20 mouse cellular contexts compared by ENCODE assay signal in genomic region chr19:15330155-15330554, GRCm38 (mm10).
DNase-seq lines count a peak whose midpoint lies in the region; ATAC-seq and TF ChIP-seq lines count a peak whose summit lies in the region.
"Had no signal": no experiment of that assay in that cellular context is flagged by ENCODE, and none has a peak within 500 bp of the region (broad histone marks: within the 10 kb centered on the region; RNA-seq: fewer than 3 reads in every experiment).

No protein-coding gene starts in this region.

- H3K36me3 ChIP-seq in forebrain, postnatal 0 days (ENCODE audit: insufficient read depth): no peaks in the 10 kb centered on the region
- H3K36me3 ChIP-seq in forebrain, embryonic 12.5 days (replicated peaks): no peaks in the 10 kb centered on the region
- no peaks in the 10 kb centered on the region for H3K36me3 ChIP-seq in stomach, postnatal 0 days (ENCODE audit: control insufficient read depth, insufficient read depth, low read length)
- H3K36me3 ChIP-seq: hindbrain, embryonic 10.5 days; kidney, embryonic 15.5 days; lung, embryonic 15.5 days; neural tube, embryonic 12.5 days; stomach, embryonic 15.5 days had no signal

- 63% methylated on average over 3 of the region's 3 CpGs for WGBS in forebrain, postnatal 0 days
- 86% methylated on average over 3 of the region's 3 CpGs for WGBS in forebrain, embryonic 12.5 days
- WGBS in stomach, postnatal 0 days: 81% methylated on average over 3 of the region's 3 CpGs

- H3K27ac ChIP-seq in forebrain, postnatal 0 days (ENCODE audit: low read depth, low read length): no peak overlapping the region
- H3K27ac ChIP-seq in forebrain, embryonic 12.5 days: no peak overlapping the region
- H3K27ac ChIP-seq in stomach, postnatal 0 days (replicated peaks): no peak overlapping the region
- H3K27ac ChIP-seq: hindbrain, embryonic 10.5 days; kidney, embryonic 15.5 days; lung, embryonic 15.5 days; neural tube, embryonic 12.5 days; stomach, embryonic 15.5 days had no signal

- H3K4me1 ChIP-seq in forebrain, postnatal 0 days (ENCODE audit: insufficient read depth): no peaks in the 10 kb centered on the region
- H3K4me1 ChIP-seq in forebrain, embryonic 12.5 days: 0 out of 2 replicates have a peak, but pooled peaks cover under 1% of the 10 kb centered on the region
- H3K4me1 ChIP-seq in stomach, postnatal 0 days (replicated peaks; ENCODE audit: control insufficient read depth, insufficient read depth): no peaks in the 10 kb centered on the region
- H3K4me1 ChIP-seq: hindbrain, embryonic 10.5 days; kidney, embryonic 15.5 days; lung, embryonic 15.5 days; neural tube, embryonic 12.5 days; stomach, embryonic 15.5 days had no signal

- 0 out of 2 replicates have a peak, but pooled peaks cover 4% of the 10 kb centered on the region for H3K27me3 ChIP-seq in forebrain, postnatal 0 days (ENCODE audit: insufficient read depth, low read length)
- 0 out of 2 replicates have a peak, but pooled peaks cover 3% of the 10 kb centered on the region for H3K27me3 ChIP-seq in forebrain, embryonic 12.5 days
- H3K27me3 ChIP-seq in stomach, postnatal 0 days (ENCODE audit: control insufficient read depth, insufficient read depth, low read length): no peaks in the 10 kb centered on the region
- H3K27me3 ChIP-seq: lung, embryonic 15.5 days; stomach, embryonic 15.5 days had no signal

- peak; percentile 10 for DNase-seq in forebrain, postnatal 0 days
- DNase-seq in left cerebral cortex, adult 9 months (ENCODE audit: low spot score in 2 of 2): peak; percentile 14 to 64
- DNase-seq in left cerebral cortex, postnatal 10 days (ENCODE audit: extremely low spot score in 1 of 2, low spot score in 2 of 2): no peak
- DNase-seq in left cerebral cortex, postnatal 14 days (ENCODE audit: low spot score in 2 of 2): peak; percentile 3 to 9
- DNase-seq in telencephalon, adult 2 months (ENCODE audit: low read depth, low spot score): peak; percentile 51
- no peak for DNase-seq in stomach, postnatal 0 days (ENCODE audit: low spot score)
- DNase-seq: cerebellum, adult 11-12 months; embryo, embryonic 11 days; gastrocnemius, postnatal 36 days; spleen, adult 18-20 months; thymus, postnatal 36 days had no signal

- H3K4me2 ChIP-seq in forebrain, postnatal 0 days (ENCODE audit: low read depth): no peak overlapping the region
- no peak overlapping the region for H3K4me2 ChIP-seq in forebrain, embryonic 12.5 days
- H3K4me2 ChIP-seq in stomach, postnatal 0 days (replicated peaks; ENCODE audit: low read depth): no peak overlapping the region
- H3K4me2 ChIP-seq: kidney, embryonic 15.5 days; lung, embryonic 15.5 days; neural tube, embryonic 12.5 days; stomach, embryonic 15.5 days had no signal

- no peak for TF ChIP-seq EP300 in stomach, postnatal 0 days (optimal IDR thresholded peaks at IDR 0.05)

- H3K9ac ChIP-seq in forebrain, postnatal 0 days: no peak overlapping the region
- no peak overlapping the region for H3K9ac ChIP-seq in forebrain, embryonic 12.5 days
- no peak overlapping the region for H3K9ac ChIP-seq in stomach, postnatal 0 days (ENCODE audit: low read length)
- H3K9ac ChIP-seq: kidney, embryonic 15.5 days; lung, embryonic 15.5 days; neural tube, embryonic 12.5 days; stomach, embryonic 15.5 days had no signal

- intact Hi-C loops in left cerebral cortex, postnatal 10 days (cut with DNase I): no loop called here
- intact Hi-C loops in left cerebral cortex, postnatal 14 days (cut with DNase I): no loop called here

- no peaks in the 10 kb centered on the region for H3K9me3 ChIP-seq in forebrain, postnatal 0 days (ENCODE audit: low read length)
- no peaks in the 10 kb centered on the region for H3K9me3 ChIP-seq in forebrain, embryonic 12.5 days
- no peaks in the 10 kb centered on the region for H3K9me3 ChIP-seq in stomach, postnatal 0 days (ENCODE audit: control insufficient read depth, low read length)
- H3K9me3 ChIP-seq: hindbrain, embryonic 10.5 days; kidney, embryonic 15.5 days; lung, embryonic 15.5 days; neural tube, embryonic 12.5 days; stomach, embryonic 15.5 days had no signal

- H3K4me3 ChIP-seq in forebrain, postnatal 0 days (ENCODE audit: low read depth, low read length): no peak overlapping the region
- no peak overlapping the region for H3K4me3 ChIP-seq in forebrain, embryonic 12.5 days (replicated peaks)
- no peak overlapping the region for H3K4me3 ChIP-seq in stomach, postnatal 0 days (ENCODE audit: low read depth, low read length)
- H3K4me3 ChIP-seq: erythroblast, embryonic 14.5 days; hindbrain, embryonic 10.5 days; kidney, embryonic 15.5 days; lung, embryonic 15.5 days; neural tube, embryonic 12.5 days; stomach, embryonic 15.5 days had no signal

- no peak for ATAC-seq in forebrain, postnatal 0 days
- no peak for ATAC-seq in forebrain, embryonic 12.5 days (ENCODE audit: low FRiP score)
- no peak for ATAC-seq in stomach, postnatal 0 days (ENCODE audit: low FRiP score, low TSS enrichment)
- ATAC-seq: forebrain, embryonic 16.5 days; midbrain, embryonic 16.5 days had no signal

- TF ChIP-seq CTCF in forebrain, postnatal 0 days (IDR thresholded peaks at IDR 0.05; ENCODE audit: low read depth): no peak
- no peak for TF ChIP-seq CTCF in stomach, postnatal 0 days (IDR thresholded peaks at IDR 0.05; ENCODE audit: low read depth)

Comparison
In these comparisons a context has a peak if more than half of its experiments do, and no peak if none do; other contexts are left out.
1. DNase-seq: peak in forebrain, postnatal 0 days (single experiment), left cerebral cortex, adult 9 months (2 of 2), left cerebral cortex, postnatal 14 days (2 of 2) and telencephalon, adult 2 months (single experiment); none in left cerebral cortex, postnatal 10 days (0 of 2) and stomach, postnatal 0 days (single experiment).